Mouse (Mus musculus) ES-Bruce4 (cell line): Measurements from ENCODE around the gene 5730409E04Rik.

Experiments used
- CTCF ChIP-seq: IDR thresholded peaks from one replicate; pipeline ENCODE4 v1.8.1; 2011; ENCODE audit warnings: low read depth, low read length
- EP300 ChIP-seq: IDR thresholded peaks from 2 replicates; pipeline ENCODE4 v1.6.1; 2011; ENCODE audit warnings: low read depth, low read length; ENCODE audit not compliant: insufficient read depth
- POLR2A ChIP-seq: IDR thresholded peaks from one replicate; pipeline ENCODE4 v1.8.1; 2011; ENCODE audit warnings: low read length; ENCODE audit not compliant: insufficient read depth

- TF ChIP-seq CTCF, result no peak
- no peak for TF ChIP-seq EP300
- no peak for TF ChIP-seq POLR2A
Measured at GRCm38 (mm10) chr4:126605751-126606150, 3.9 kb upstream of the 5730409E04Rik start.
